Mouse (Mus musculus) retina, embryonic 14.5 days (tissue): Measurements from ENCODE around the gene Acbd3.

Experiments
- DNase-seq: peaks from one replicate; pipeline ENCODE4 v3.0.0-alpha.2; 2015; ENCODE audit warnings: low spot score

Acbd3 gene

GRCm38 (mm10) chr1:180783580-180783928 is 57.7 kb downstream of the Acbd3 start:
- DNase-seq: peak; percentile 68

GRCm38 (mm10) chr1:180791821-180792480 is 66.1 kb downstream of the Acbd3 start:
- no peak for DNase-seq

- no peak for DNase-seq
These were observed 67.0 kb downstream of the Acbd3 start for GRCm38 (mm10) chr1:180792814-180793213.

- no peak for DNase-seq
These were observed 67.7 kb downstream of the Acbd3 start for GRCm38 (mm10) chr1:180793445-180794117.

- DNase-seq: peak; percentile 78
These were observed 68.3 kb downstream of the Acbd3 start for GRCm38 (mm10) chr1:180794170-180794569.

- no peak for DNase-seq
These were observed 72.8 kb downstream of the Acbd3 start for GRCm38 (mm10) chr1:180798660-180799059.

- no peak for DNase-seq
These were observed 73.4 kb downstream of the Acbd3 start for GRCm38 (mm10) chr1:180799253-180799652.

- DNase-seq: no peak
These were observed 74.2 kb downstream of the Acbd3 start for GRCm38 (mm10) chr1:180800022-180800421.

- no peak for DNase-seq
These were observed 75.0 kb downstream of the Acbd3 start for GRCm38 (mm10) chr1:180800814-180801213.

- no peak for DNase-seq
These were observed 75.7 kb downstream of the Acbd3 start for GRCm38 (mm10) chr1:180801466-180801994.
